Mouse (Mus musculus): ENCODE measurements around the gene Krtap9-3. TPM values are rescaled to one million over a fixed set of nuclear protein-coding genes. Genes with fewer than 3 reads are reported as not detected.

The Krtap9-3 gene
- polyA plus RNA-seq, 1 experiment from 2014 or later: not detected

GRCm38 (mm10) chr11:99566530-99566929 is 31.4 kb downstream of the Krtap9-3 start, which contains the start of gene Krtap3-1:
Gene Krtap3-1 (minus strand): TSS chr11:99566630.
- H3K9ac ChIP-seq (replicated peaks): no peak within 1 kb of the TSS

GRCm38 (mm10) chr11:99562580-99562979 is 35.3 kb downstream of the Krtap9-3 start:
- no peak for ATAC-seq (ENCODE audit: insufficient number of reproducible peaks, insufficient read depth, low FRiP score, low TSS enrichment, low read depth)
- H3K27ac ChIP-seq: no peak overlapping the region
- no peak overlapping the region for H3K4me2 ChIP-seq
- H3K4me1 ChIP-seq (replicated peaks): no peaks in the 10 kb centered on the region
- WGBS: 85% methylated on average over 6 of the region's 6 CpGs
- H3K4me3 ChIP-seq (replicated peaks): no peak overlapping the region
- H3K36me3 ChIP-seq: no peaks in the 10 kb centered on the region
- H3K27me3 ChIP-seq: peaks cover 3% of the 10 kb centered on the region; the same call in 1 of the 2 replicates
- no peak overlapping the region for H3K9ac ChIP-seq (replicated peaks)
- no peaks in the 10 kb centered on the region for H3K9me3 ChIP-seq

More at GRCm38 (mm10) chr11:99566530-99566929, 31.4 kb downstream of the Krtap9-3 start, which contains the start of gene Krtap3-1:
- WGBS: 71% methylated on average over 7 of the region's 7 CpGs
- no peak for ATAC-seq (ENCODE audit: insufficient number of reproducible peaks, insufficient read depth, low FRiP score, low TSS enrichment, low read depth)
- Histone ChIP-seq H3K9me3 (no peaks in the 10 kb centered on the region), H3K27me3 (peaks cover 3% of the 10 kb centered on the region; the same call in 1 of the 2 replicates), H3K4me3 (replicated peaks) (no peak within 1 kb of the TSS), H3K4me2 (no peak within 1 kb of the TSS), H3K27ac (no peak within 1 kb of the TSS), H3K4me1 (replicated peaks) (no peaks in the 10 kb centered on the region), H3K36me3 (no peaks in the 10 kb centered on the region)

DNA sequence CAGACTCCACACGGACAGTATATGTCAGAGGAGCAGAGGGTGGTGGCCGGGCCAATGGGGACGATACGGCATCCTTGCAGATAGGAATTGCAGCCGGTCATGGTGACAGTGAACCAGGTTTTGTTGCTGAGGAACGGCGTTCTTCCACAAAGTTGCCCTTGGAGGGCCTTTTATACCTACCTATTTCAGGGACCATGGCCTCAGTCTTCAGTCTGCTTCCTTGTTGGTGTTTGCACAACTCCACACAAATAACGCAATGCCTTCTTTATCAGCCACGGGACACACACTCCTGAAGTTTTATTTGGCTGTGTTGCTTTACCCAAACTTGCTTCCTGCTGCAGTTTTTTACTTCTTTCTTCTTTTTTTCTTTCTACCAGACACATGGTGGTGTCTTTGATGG is 38.5 kb downstream of the Krtap9-3 start, which contains the start of gene Gm11939:
TSS of gene Gm11939 (minus strand) at position 101 of the 400 bp plus-strand sequence.
- Histone ChIP-seq H3K4me2 (no peak within 1 kb of the TSS), H3K9ac (replicated peaks) (no peak within 1 kb of the TSS), H3K4me3 (replicated peaks) (no peak within 1 kb of the TSS), H3K27ac (no peak within 1 kb of the TSS), H3K4me1 (replicated peaks) (no peaks in the 10 kb centered on the region), H3K9me3 (no peaks in the 10 kb centered on the region), H3K27me3 (no peaks in the 10 kb centered on the region), H3K36me3 (no peaks in the 10 kb centered on the region)
- WGBS: 89% methylated on average over 9 of the region's 9 CpGs
- ATAC-seq (ENCODE audit: insufficient number of reproducible peaks, insufficient read depth, low FRiP score, low TSS enrichment, low read depth): no peak

DNA sequence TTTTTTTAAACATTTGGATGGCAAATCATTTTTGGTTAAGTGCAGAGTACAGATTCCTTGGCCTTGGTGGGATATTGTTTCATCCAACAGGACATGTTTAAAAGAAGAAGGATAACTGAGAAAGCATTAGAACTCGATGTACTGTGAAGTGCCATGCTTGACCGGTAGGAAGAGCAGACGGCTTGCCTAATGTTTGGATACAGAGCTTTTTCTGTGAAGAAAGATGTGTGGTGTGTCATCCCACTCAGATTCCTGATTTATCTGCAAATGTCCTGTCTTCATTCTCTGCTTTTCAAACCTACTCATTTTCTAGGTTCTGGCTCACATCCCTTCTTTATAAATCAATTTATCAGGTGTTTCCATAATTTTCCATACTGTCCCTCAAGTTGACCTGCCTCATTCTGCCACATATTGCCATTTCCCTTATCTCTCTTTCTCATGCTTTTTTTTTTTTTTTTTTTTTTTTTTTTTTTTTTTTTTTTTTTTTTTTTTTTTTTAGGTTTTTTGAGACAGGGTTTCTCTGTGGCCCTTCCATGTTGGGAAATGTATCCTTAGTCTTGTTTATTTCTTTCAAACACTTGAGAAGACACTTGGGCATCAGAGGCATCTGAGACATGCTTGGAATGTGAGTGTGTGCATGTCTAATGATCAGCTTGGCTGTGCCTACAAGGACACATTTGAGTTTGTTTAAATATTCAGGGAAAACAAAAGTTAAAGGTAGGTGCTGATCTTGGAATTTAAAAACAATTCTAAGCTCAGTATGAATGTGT is 39.7 kb downstream of the Krtap9-3 start:
- WGBS: 89% methylated on average over 3 of the region's 3 CpGs
- Histone ChIP-seq H3K36me3 (no peaks in the 10 kb centered on the region), H3K9me3 (no peaks in the 10 kb centered on the region), H3K4me1 (replicated peaks) (no peaks in the 10 kb centered on the region), H3K9ac (replicated peaks) (no peak overlapping the region), H3K4me2 (no peak overlapping the region), H3K4me3 (replicated peaks) (no peak overlapping the region), H3K27ac (no peak overlapping the region), H3K27me3 (no peaks in the 10 kb centered on the region)
- ATAC-seq (ENCODE audit: insufficient number of reproducible peaks, insufficient read depth, low FRiP score, low TSS enrichment, low read depth): no peak

GRCm38 (mm10) chr11:99556753-99557152 is 41.2 kb downstream of the Krtap9-3 start, which contains the start of gene Krtap3-2:
Gene Krtap3-2 (minus strand): TSS chr11:99556853.
- no peak within 1 kb of the TSS for H3K9ac ChIP-seq (replicated peaks)
- H3K9me3 ChIP-seq: no peaks in the 10 kb centered on the region
- no peak within 1 kb of the TSS for H3K4me3 ChIP-seq (replicated peaks)
- H3K4me2 ChIP-seq: no peak within 1 kb of the TSS
- H3K36me3 ChIP-seq: no peaks in the 10 kb centered on the region
- no peak for ATAC-seq (ENCODE audit: insufficient number of reproducible peaks, insufficient read depth, low FRiP score, low TSS enrichment, low read depth)
- no peak within 1 kb of the TSS for H3K27ac ChIP-seq
- H3K4me1 ChIP-seq (replicated peaks): no peaks in the 10 kb centered on the region
- H3K27me3 ChIP-seq: no peaks in the 10 kb centered on the region
- WGBS: 78% methylated on average over 2 of the region's 2 CpGs

GRCm38 (mm10) chr11:99556195-99556594 is 41.7 kb downstream of the Krtap9-3 start:
- H3K9ac ChIP-seq (replicated peaks): no peak overlapping the region
- no peak overlapping the region for H3K4me3 ChIP-seq (replicated peaks)
- H3K4me1 ChIP-seq (replicated peaks): no peaks in the 10 kb centered on the region
- no peaks in the 10 kb centered on the region for H3K9me3 ChIP-seq
- no peak overlapping the region for H3K27ac ChIP-seq
- no peaks in the 10 kb centered on the region for H3K36me3 ChIP-seq
- WGBS: 84% methylated on average over 2 of the region's 2 CpGs
- no peak for ATAC-seq (ENCODE audit: insufficient number of reproducible peaks, insufficient read depth, low FRiP score, low TSS enrichment, low read depth)
- no peaks in the 10 kb centered on the region for H3K27me3 ChIP-seq
- H3K4me2 ChIP-seq: no peak overlapping the region

DNA sequence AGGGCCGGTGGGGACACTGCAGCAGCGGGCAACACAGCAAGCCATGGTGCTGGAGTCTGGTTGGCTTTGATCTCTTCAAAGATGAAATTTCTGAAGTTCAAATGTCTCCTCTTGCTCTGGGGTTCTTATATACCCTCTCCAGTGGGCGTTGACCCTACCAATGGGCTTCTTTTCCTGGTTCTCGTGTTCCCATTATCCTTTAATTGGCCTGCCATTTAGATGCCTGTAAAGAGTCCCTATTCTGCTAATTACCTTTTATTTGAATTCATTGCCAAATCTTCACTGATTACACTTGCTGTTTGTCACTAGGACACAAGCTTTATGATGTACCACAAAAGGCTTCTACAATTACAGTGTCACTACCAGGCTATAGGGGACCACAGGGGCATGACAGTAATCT is 47.1 kb downstream of the Krtap9-3 start, which contains the start of gene Krtap3-3:
TSS of gene Krtap3-3 (minus strand) at position 101 of the 400 bp plus-strand sequence.
- H3K27me3 ChIP-seq: no peaks in the 10 kb centered on the region
- no peaks in the 10 kb centered on the region for H3K4me1 ChIP-seq (replicated peaks)
- no peak within 1 kb of the TSS for H3K27ac ChIP-seq
- no peaks in the 10 kb centered on the region for H3K36me3 ChIP-seq
- H3K4me2 ChIP-seq: no peak within 1 kb of the TSS
- 43% methylated on average over 4 of the region's 4 CpGs for WGBS
- H3K9ac ChIP-seq (replicated peaks): no peak within 1 kb of the TSS
- no peak for ATAC-seq (ENCODE audit: insufficient number of reproducible peaks, insufficient read depth, low FRiP score, low TSS enrichment, low read depth)
- H3K9me3 ChIP-seq: no peaks in the 10 kb centered on the region
- H3K4me3 ChIP-seq (replicated peaks): no peak within 1 kb of the TSS

GRCm38 (mm10) chr11:99547892-99548291 is 50.0 kb downstream of the Krtap9-3 start:
- Histone ChIP-seq H3K4me3 (replicated peaks) (no peak overlapping the region), H3K4me1 (replicated peaks) (no peaks in the 10 kb centered on the region), H3K4me2 (no peak overlapping the region), H3K36me3 (no peaks in the 10 kb centered on the region), H3K27me3 (no peaks in the 10 kb centered on the region), H3K9me3 (no peaks in the 10 kb centered on the region), H3K27ac (no peak overlapping the region), H3K9ac (replicated peaks) (no peak overlapping the region)
- no peak for ATAC-seq (ENCODE audit: insufficient number of reproducible peaks, insufficient read depth, low FRiP score, low TSS enrichment, low read depth)

Other genes with a start within 250 kb of the Krtap9-3 start
- gene Krt27, start 247.0 kb downstream of the Krtap9-3 start, polyA plus RNA-seq (2016; fragmentation: Nextera tagmentation; extraction: Ambion mirVana): not detected in 2 replicates
- 0.13 TPM in 1 of 2 replicates, not detected in the other for gene Krt28, start 223.2 kb downstream of the Krtap9-3 start, polyA plus RNA-seq (2016; fragmentation: Nextera tagmentation; extraction: Ambion mirVana)
- gene Krt10, start 208.7 kb downstream of the Krtap9-3 start, polyA plus RNA-seq (2016; fragmentation: Nextera tagmentation; extraction: Ambion mirVana): 34.3 and 35.3 TPM in 2 replicates
- not detected in 2 replicates for gene Krt12, start 175.8 kb downstream of the Krtap9-3 start, polyA plus RNA-seq (2016; fragmentation: Nextera tagmentation; extraction: Ambion mirVana)
- 0.18 and 0.42 TPM in 2 replicates for gene Krt20, start 160.0 kb downstream of the Krtap9-3 start, polyA plus RNA-seq (2016; fragmentation: Nextera tagmentation; extraction: Ambion mirVana)
- 0.18 and 0.26 TPM in 2 replicates for gene Krt23, start 105.0 kb downstream of the Krtap9-3 start, polyA plus RNA-seq (2016; fragmentation: Nextera tagmentation; extraction: Ambion mirVana)
- not detected in 2 replicates for gene Krt39, start 76.8 kb downstream of the Krtap9-3 start, polyA plus RNA-seq (2016; fragmentation: Nextera tagmentation; extraction: Ambion mirVana)
- not detected in 2 replicates for gene Krt40, start 54.9 kb downstream of the Krtap9-3 start, polyA plus RNA-seq (2016; fragmentation: Nextera tagmentation; extraction: Ambion mirVana)
- not detected in 2 replicates for gene Krtap3-3, start 47.2 kb downstream of the Krtap9-3 start, polyA plus RNA-seq (2016; fragmentation: Nextera tagmentation; extraction: Ambion mirVana)
- gene Krtap3-2, start 41.3 kb downstream of the Krtap9-3 start, polyA plus RNA-seq (2016; fragmentation: Nextera tagmentation; extraction: Ambion mirVana): not detected in 2 replicates
- gene Gm11939, start 38.6 kb downstream of the Krtap9-3 start, polyA plus RNA-seq (2016; fragmentation: Nextera tagmentation; extraction: Ambion mirVana): not detected in 2 replicates
- gene Krtap3-1, start 31.5 kb downstream of the Krtap9-3 start, polyA plus RNA-seq (2016; fragmentation: Nextera tagmentation; extraction: Ambion mirVana): not detected in 2 replicates
- gene Krtap1-5, start 17.1 kb downstream of the Krtap9-3 start, polyA plus RNA-seq (2016; fragmentation: Nextera tagmentation; extraction: Ambion mirVana): not detected in 2 replicates
- gene Krtap1-4, start 14.5 kb downstream of the Krtap9-3 start, polyA plus RNA-seq (2016; fragmentation: Nextera tagmentation; extraction: Ambion mirVana): not detected in 2 replicates
- gene Krtap1-3, start 6.8 kb downstream of the Krtap9-3 start, polyA plus RNA-seq (2016; fragmentation: Nextera tagmentation; extraction: Ambion mirVana): not detected in 2 replicates
- gene Gm11938, start 5.2 kb upstream of the Krtap9-3 start, polyA plus RNA-seq (2016; fragmentation: Nextera tagmentation; extraction: Ambion mirVana): not detected in 2 replicates
- gene Gm11937, start 12.1 kb upstream of the Krtap9-3 start, polyA plus RNA-seq (2016; fragmentation: Nextera tagmentation; extraction: Ambion mirVana): not detected in 2 replicates
- gene Krtap2-4, start 16.7 kb upstream of the Krtap9-3 start, polyA plus RNA-seq (2016; fragmentation: Nextera tagmentation; extraction: Ambion mirVana): not detected in 2 replicates
- not detected in 2 replicates for gene Gm11562, start 22.3 kb upstream of the Krtap9-3 start, polyA plus RNA-seq (2016; fragmentation: Nextera tagmentation; extraction: Ambion mirVana)
- gene Krtap4-1, start 30.1 kb upstream of the Krtap9-3 start, polyA plus RNA-seq (2016; fragmentation: Nextera tagmentation; extraction: Ambion mirVana): not detected in 2 replicates
- not detected in 2 replicates for gene Krtap4-2, start 37.0 kb upstream of the Krtap9-3 start, polyA plus RNA-seq (2016; fragmentation: Nextera tagmentation; extraction: Ambion mirVana)
- gene Krtap4-7, start 46.0 kb upstream of the Krtap9-3 start, polyA plus RNA-seq (2016; fragmentation: Nextera tagmentation; extraction: Ambion mirVana): not detected in 2 replicates
- gene Gm11555, start 52.1 kb upstream of the Krtap9-3 start, polyA plus RNA-seq (2016; fragmentation: Nextera tagmentation; extraction: Ambion mirVana): not detected in 2 replicates
- not detected in 2 replicates for gene Gm11563, start 60.9 kb upstream of the Krtap9-3 start, polyA plus RNA-seq (2016; fragmentation: Nextera tagmentation; extraction: Ambion mirVana)
- gene Krtap4-6, start 67.9 kb upstream of the Krtap9-3 start, polyA plus RNA-seq (2016; fragmentation: Nextera tagmentation; extraction: Ambion mirVana): not detected in 2 replicates
- not detected in 2 replicates for gene Gm14190, start 92.6 kb upstream of the Krtap9-3 start, polyA plus RNA-seq (2016; fragmentation: Nextera tagmentation; extraction: Ambion mirVana)
- gene Gm14180, start 136.2 kb upstream of the Krtap9-3 start, polyA plus RNA-seq (2016; fragmentation: Nextera tagmentation; extraction: Ambion mirVana): not detected in 2 replicates
- not detected in 2 replicates for gene Gm11595, start 174.8 kb upstream of the Krtap9-3 start, polyA plus RNA-seq (2016; fragmentation: Nextera tagmentation; extraction: Ambion mirVana)
- not detected in 2 replicates for gene Krtap4-8, start 182.6 kb upstream of the Krtap9-3 start, polyA plus RNA-seq (2016; fragmentation: Nextera tagmentation; extraction: Ambion mirVana)
- not detected in 2 replicates for gene Krtap4-9, start 187.1 kb upstream of the Krtap9-3 start, polyA plus RNA-seq (2016; fragmentation: Nextera tagmentation; extraction: Ambion mirVana)
- gene Gm11596, start 195.4 kb upstream of the Krtap9-3 start, polyA plus RNA-seq (2016; fragmentation: Nextera tagmentation; extraction: Ambion mirVana): not detected in 2 replicates
- not detected in 2 replicates for gene Gm11569, start 200.8 kb upstream of the Krtap9-3 start, polyA plus RNA-seq (2016; fragmentation: Nextera tagmentation; extraction: Ambion mirVana)
- gene Gm11554, start 206.3 kb upstream of the Krtap9-3 start, polyA plus RNA-seq (2016; fragmentation: Nextera tagmentation; extraction: Ambion mirVana): not detected in 2 replicates
- gene Krtap4-13, start 211.8 kb upstream of the Krtap9-3 start, polyA plus RNA-seq (2016; fragmentation: Nextera tagmentation; extraction: Ambion mirVana): not detected in 2 replicates
- not detected in 2 replicates for gene Gm11564, start 217.6 kb upstream of the Krtap9-3 start, polyA plus RNA-seq (2016; fragmentation: Nextera tagmentation; extraction: Ambion mirVana)
- gene 2300003K06Rik, start 240.0 kb upstream of the Krtap9-3 start, polyA plus RNA-seq (2016; fragmentation: Nextera tagmentation; extraction: Ambion mirVana): not detected in 2 replicates